ENCODE assay signal across 14 mouse cellular contexts in genomic region chr17:34690458-34690857, GRCm38 (mm10). TPM values are rescaled to one million over a fixed set of nuclear protein-coding genes. Genes with fewer than 3 reads are reported as not detected.
A peak's percentile ranks its signal among the peaks of the same experiment; 100 is the strongest.
DNase-seq lines count a peak whose midpoint lies in the region; TF ChIP-seq lines count a peak whose summit lies in the region.
"Had no signal": no experiment of that assay in that cellular context is flagged by ENCODE, and none has a peak within 500 bp of the region (broad histone marks: within the 10 kb centered on the region; RNA-seq: fewer than 3 reads in every experiment).

No protein-coding gene starts in this region.

- WGBS in thymus, adult 2 months = 85% methylated on average over 4 of the region's 4 CpGs

- DNase-seq in ovary, adult 18-20 months (ENCODE audit: low spot score) = peak; percentile 69
- DNase-seq in ovary, postnatal 10 days (ENCODE audit: low spot score) = no peak
- DNase-seq in heart, adult 8-10 months (ENCODE audit: low spot score) = peak; percentile 80
- peak; percentile 60 for DNase-seq in kidney, adult 9 months
- peak; percentile 77 for DNase-seq in lung, postnatal 36 days
- no peak for DNase-seq in thymus, adult 2 months
- no peak for DNase-seq in yolk sac, embryonic 10.5 days (ENCODE audit: low spot score)
- DNase-seq: cerebellum, adult 18-20 months; liver, embryonic 13.5 days; retina, postnatal 1 day; thymus, postnatal 14 days had no signal

- no peak for TF ChIP-seq CTCF in thymus, adult 2 months (IDR thresholded peaks at IDR 0.05; ENCODE audit: borderline replicate concordance, control insufficient read depth, extremely low read depth, insufficient read depth, low read length, poor library complexity)

- no peak for TF ChIP-seq POLR2A in thymus, adult 2 months (IDR thresholded peaks at IDR 0.05; ENCODE audit: control insufficient read depth, extremely low read depth, insufficient read depth, low read length, poor library complexity)

- no peak overlapping the region for H3K27ac ChIP-seq in thymus, adult 2 months (ENCODE audit: control insufficient read depth, insufficient read depth, low read length)
- H3K27ac ChIP-seq: hindbrain, embryonic 13.5 days; kidney, postnatal 0 days; liver, embryonic 13.5 days; midbrain, embryonic 10.5 days had no signal

- H3K27me3 ChIP-seq in thymus, adult 2 months (ENCODE audit: control insufficient read depth, insufficient read depth, low read length) = no peaks in the 10 kb centered on the region; the same call in 1 of the 2 replicates
- H3K27me3 ChIP-seq: hindbrain, embryonic 13.5 days; liver, embryonic 13.5 days had no signal

- no peak overlapping the region for H3K4me3 ChIP-seq in thymus, adult 2 months (ENCODE audit: control insufficient read depth, insufficient read depth, low read length)
- H3K4me3 ChIP-seq: hindbrain, embryonic 13.5 days; liver, embryonic 13.5 days; midbrain, embryonic 10.5 days had no signal

- no peaks in the 10 kb centered on the region for H3K36me3 ChIP-seq in thymus, adult 2 months (ENCODE audit: control insufficient read depth, insufficient read depth, low read length)
- H3K36me3 ChIP-seq: hindbrain, embryonic 13.5 days; liver, embryonic 13.5 days; midbrain, embryonic 10.5 days had no signal

- no peaks in the 10 kb centered on the region; the same call in 1 of the 2 replicates for H3K4me1 ChIP-seq in thymus, adult 2 months (replicated peaks; ENCODE audit: control insufficient read depth, insufficient read depth, low read length)
- H3K4me1 ChIP-seq: liver, embryonic 13.5 days; midbrain, embryonic 10.5 days had no signal

RNA-seq across cellular contexts. Expression of gene Tnxb, which starts 20.1 kb away (rescaled TPM):
- 10 to 100 TPM; 22.4 to 34.3 (median 32.2) TPM for total RNA-seq in heart, adult 8-10 months (2022)
- 4.5 and 5.7 TPM in 2 replicates for polyA plus RNA-seq in thymus, adult 2 months (2012; rRNA removed)
- polyA plus RNA-seq: midbrain, embryonic 10.5 days had no signal

RNA-seq across cellular contexts. Expression of gene Atf6b, which starts 43.5 kb away (rescaled TPM):
- 10 to 100 TPM; 14.4 to 19.9 (median 16.0) TPM for total RNA-seq in heart, adult 8-10 months (2022)
- polyA plus RNA-seq in thymus, adult 2 months (2012; rRNA removed) = 160 and 169 TPM in 2 replicates

RNA-seq across cellular contexts. Expression of gene Fkbpl, which starts 45.9 kb away (rescaled TPM):
- 1 to 10 TPM; 6.9 to 9.7 (median 8.6) TPM for total RNA-seq in heart, adult 8-10 months (2022)
- polyA plus RNA-seq in thymus, adult 2 months (2012; rRNA removed) = 3.4 and 5.8 TPM in 2 replicates

RNA-seq across cellular contexts. Expression of gene C4b, which starts 53.2 kb away (rescaled TPM):
- 10 to 100 TPM; 14.3 to 71.5 (median 21.2) TPM for total RNA-seq in heart, adult 8-10 months (2022)
- 11.8 and 15.2 TPM in 2 replicates for polyA plus RNA-seq in thymus, adult 2 months (2012; rRNA removed)
- polyA plus RNA-seq: hindbrain, embryonic 13.5 days; midbrain, embryonic 10.5 days had no signal

Comparison
In these comparisons a context has a peak if more than half of its experiments do, and no peak if none do; other contexts are left out.
1. DNase-seq: peak in ovary, adult 18-20 months (single experiment), heart, adult 8-10 months (single experiment), kidney, adult 9 months (single experiment) and lung, postnatal 36 days (single experiment); none in ovary, postnatal 10 days (single experiment), thymus, adult 2 months (single experiment) and yolk sac, embryonic 10.5 days (single experiment).